Mouse (Mus musculus) heart, adult 9 months (tissue): ENCODE measurements at regions not wholly inside any gene's neighbourhood (a gene's known extent, or its start where the extent isn't known, plus 50 kb on each side); places are given as distances from the start of the nearest gene placed in this dataset.

Experiments used
- DNase-seq, 2 experiments: peaks; one replicate each; pipeline ENCODE4 v3.0.0; 2022; ENCODE audit warnings: low spot score in 2 of 2

- DNase-seq: peak; percentile 9 to 15
These were observed 88.3 kb upstream of the Tmem28 start for GRCm38 (mm10) chrX:99732526-99732925.

- DNase-seq: no peak
These were observed 95.7 kb upstream of the Tmem28 start for GRCm38 (mm10) chrX:99725101-99725500.

GRCm38 (mm10) chrX:99695366-99695765, 125.5 kb upstream of the Tmem28 start:
- peak; percentile 55 to 71 for DNase-seq

GRCm38 (mm10) chrX:99690971-99691370, 129.8 kb upstream of the Tmem28 start:
- no peak for DNase-seq

GRCm38 (mm10) chrX:99689761-99690160, 131.1 kb upstream of the Tmem28 start:
- DNase-seq: no peak

GRCm38 (mm10) chrX:99682491-99682890, 138.3 kb upstream of the Tmem28 start:
- peak in 1 of 2 experiments; percentile 19 for DNase-seq

GRCm38 (mm10) chrX:99667596-99667995, 153.2 kb upstream of the Tmem28 start:
- DNase-seq: no peak

- no peak for DNase-seq
These were observed 158.3 kb upstream of the Tmem28 start for GRCm38 (mm10) chrX:99662566-99662965.

GRCm38 (mm10) chrX:99659496-99660140, 161.2 kb upstream of the Tmem28 start:
- no peak for DNase-seq

- DNase-seq: peak; percentile 9 to 26
These were observed 162.9 kb upstream of the Tmem28 start for GRCm38 (mm10) chrX:99657790-99658451.

GRCm38 (mm10) chrX:99656988-99657387, 163.8 kb upstream of the Tmem28 start:
- DNase-seq: no peak

- no peak for DNase-seq
These were observed 161.2 kb upstream of the Pja1 start for GRCm38 (mm10) chrX:99632211-99632775.

GRCm38 (mm10) chrX:99624515-99625179, 153.6 kb upstream of the Pja1 start:
- no peak for DNase-seq

- no peak for DNase-seq
These were observed 141.2 kb upstream of the Pja1 start for GRCm38 (mm10) chrX:99612130-99612759.

- no peak for DNase-seq
These were observed 139.0 kb upstream of the Pja1 start for GRCm38 (mm10) chrX:99610096-99610495.

- DNase-seq: no peak
These were observed 138.5 kb upstream of the Pja1 start for GRCm38 (mm10) chrX:99609591-99609990.

- DNase-seq: no peak
These were observed 137.2 kb upstream of the Pja1 start for GRCm38 (mm10) chrX:99608284-99608692.

GRCm38 (mm10) chrX:99605084-99605824, 134.2 kb upstream of the Pja1 start:
- no peak for DNase-seq

GRCm38 (mm10) chrX:99603714-99604113, 132.6 kb upstream of the Pja1 start:
- DNase-seq: no peak

- DNase-seq: no peak
These were observed 131.3 kb upstream of the Pja1 start for GRCm38 (mm10) chrX:99602268-99602885.

- no peak for DNase-seq
These were observed 124.4 kb upstream of the Pja1 start for GRCm38 (mm10) chrX:99595493-99595892.
